Mouse (Mus musculus): ENCODE data around the gene Efnb1. TPM values are rescaled to one million over a fixed set of nuclear protein-coding genes. Genes with fewer than 3 reads are reported as not detected.

Efnb1 gene
- polyA plus RNA-seq, 2 experiments = 36.9 to 57.5 TPM

- H3K36me3 ChIP-seq (ENCODE audit: control insufficient read depth, insufficient read depth, low read length) = peaks cover 41% of the 10 kb centered on the region
- no peak overlapping the region for H3K4me3 ChIP-seq (replicated peaks; ENCODE audit: low read length)
- WGBS = 69% methylated on average over 2 of the region's 2 CpGs
- DNase-seq (ENCODE audit: low spot score) (no peak), ATAC-seq (ENCODE audit: low FRiP score, low read depth) (no peak)
- H3K9ac ChIP-seq (ENCODE audit: low read depth, low read length, severe bottlenecking) = no peak overlapping the region
- no peaks in the 10 kb centered on the region for H3K9me3 ChIP-seq (ENCODE audit: control insufficient read depth, low read length)
- no peak for TF ChIP-seq POLR2A (IDR thresholded peaks at IDR 0.05; ENCODE audit: borderline replicate concordance, extremely low read depth, insufficient read depth, insufficient read length)
- no peak overlapping the region for H3K4me2 ChIP-seq (replicated peaks; ENCODE audit: low read depth, low read length, severe bottlenecking)
- H3K27me3 ChIP-seq (ENCODE audit: control insufficient read depth, insufficient read depth, low read length) = 0 out of 2 replicates have a peak, but pooled peaks cover 4% of the 10 kb centered on the region
- no peak overlapping the region for H3K27ac ChIP-seq (replicated peaks; ENCODE audit: low read depth, low read length)
- H3K4me1 ChIP-seq (ENCODE audit: control insufficient read depth, insufficient read depth, low read length) = no peaks in the 10 kb centered on the region
These were observed 14.0 kb downstream of the Efnb1 start for GRCm38 (mm10) chrX:99149900-99150299.

GRCm38 (mm10) chrX:99150712-99151111, 14.8 kb downstream of the Efnb1 start:
- Histone ChIP-seq H3K27ac (replicated peaks; ENCODE audit: low read depth, low read length) (no peak overlapping the region), H3K9me3 (ENCODE audit: control insufficient read depth, low read length) (no peaks in the 10 kb centered on the region), H3K4me2 (replicated peaks; ENCODE audit: low read depth, low read length, severe bottlenecking) (no peak overlapping the region), H3K27me3 (ENCODE audit: control insufficient read depth, insufficient read depth, low read length) (0 out of 2 replicates have a peak, but pooled peaks cover 4% of the 10 kb centered on the region), H3K4me3 (replicated peaks; ENCODE audit: low read length) (no peak overlapping the region), H3K9ac (ENCODE audit: low read depth, low read length, severe bottlenecking) (no peak overlapping the region), H3K4me1 (ENCODE audit: control insufficient read depth, insufficient read depth, low read length) (no peaks in the 10 kb centered on the region), H3K36me3 (ENCODE audit: control insufficient read depth, insufficient read depth, low read length) (peaks cover 36% of the 10 kb centered on the region)
- no peak for TF ChIP-seq POLR2A (IDR thresholded peaks at IDR 0.05; ENCODE audit: borderline replicate concordance, extremely low read depth, insufficient read depth, insufficient read length)
- DNase-seq (ENCODE audit: low spot score) = no peak
- 0 out of 2 replicates have a peak, but pooled peaks have one; percentile 23 for ATAC-seq (ENCODE audit: low FRiP score, low read depth)
- WGBS = 78% methylated on average over 3 of the region's 3 CpGs

GRCm38 (mm10) chrX:99151434-99151833, 15.5 kb downstream of the Efnb1 start:
- H3K36me3 ChIP-seq (ENCODE audit: control insufficient read depth, insufficient read depth, low read length) = peaks cover 30% of the 10 kb centered on the region

GRCm38 (mm10) chrX:99152141-99152540, 16.2 kb downstream of the Efnb1 start:
- H3K4me3 ChIP-seq (replicated peaks; ENCODE audit: low read length) = no peak overlapping the region
- no peak overlapping the region for H3K4me2 ChIP-seq (replicated peaks; ENCODE audit: low read depth, low read length, severe bottlenecking)
- TF ChIP-seq POLR2A (IDR thresholded peaks at IDR 0.05; ENCODE audit: borderline replicate concordance, extremely low read depth, insufficient read depth, insufficient read length) = no peak
- ATAC-seq (ENCODE audit: low FRiP score, low read depth) (no peak), DNase-seq (ENCODE audit: low spot score) (no peak)
- H3K27ac ChIP-seq (replicated peaks; ENCODE audit: low read depth, low read length) = no peak overlapping the region
- no peak overlapping the region for H3K9ac ChIP-seq (ENCODE audit: low read depth, low read length, severe bottlenecking)
- H3K9me3 ChIP-seq (ENCODE audit: control insufficient read depth, low read length) = no peaks in the 10 kb centered on the region
- H3K27me3 ChIP-seq (ENCODE audit: control insufficient read depth, insufficient read depth, low read length) = 0 out of 2 replicates have a peak, but pooled peaks cover 4% of the 10 kb centered on the region
- 30% methylated on average over 3 of the region's 3 CpGs for WGBS
- H3K4me1 ChIP-seq (ENCODE audit: control insufficient read depth, insufficient read depth, low read length) = no peaks in the 10 kb centered on the region
- peaks cover 23% of the 10 kb centered on the region for H3K36me3 ChIP-seq (ENCODE audit: control insufficient read depth, insufficient read depth, low read length)

More at GRCm38 (mm10) chrX:99151434-99151833, 15.5 kb downstream of the Efnb1 start:
- Histone ChIP-seq H3K9me3 (ENCODE audit: control insufficient read depth, low read length) (no peaks in the 10 kb centered on the region), H3K9ac (ENCODE audit: low read depth, low read length, severe bottlenecking) (no peak overlapping the region), H3K4me2 (replicated peaks; ENCODE audit: low read depth, low read length, severe bottlenecking) (no peak overlapping the region), H3K27ac (replicated peaks; ENCODE audit: low read depth, low read length) (no peak overlapping the region), H3K4me3 (replicated peaks; ENCODE audit: low read length) (no peak overlapping the region), H3K27me3 (ENCODE audit: control insufficient read depth, insufficient read depth, low read length) (0 out of 2 replicates have a peak, but pooled peaks cover 4% of the 10 kb centered on the region), H3K4me1 (ENCODE audit: control insufficient read depth, insufficient read depth, low read length) (no peaks in the 10 kb centered on the region)
- ATAC-seq (ENCODE audit: low FRiP score, low read depth) = no peak
- no peak for DNase-seq (ENCODE audit: low spot score)
- no peak for TF ChIP-seq POLR2A (IDR thresholded peaks at IDR 0.05; ENCODE audit: borderline replicate concordance, extremely low read depth, insufficient read depth, insufficient read length)
- 72% methylated on average over 4 of the region's 4 CpGs for WGBS

GRCm38 (mm10) chrX:99152566-99153265, 16.8 kb downstream of the Efnb1 start:
- DNase-seq (ENCODE audit: low spot score) = no peak
- H3K4me2 ChIP-seq (replicated peaks; ENCODE audit: low read depth, low read length, severe bottlenecking) = no peak overlapping the region
- no peak overlapping the region for H3K9ac ChIP-seq (ENCODE audit: low read depth, low read length, severe bottlenecking)
- 0 out of 2 replicates have a peak, but pooled peaks cover 4% of the 10 kb centered on the region for H3K27me3 ChIP-seq (ENCODE audit: control insufficient read depth, insufficient read depth, low read length)
- no peak overlapping the region for H3K27ac ChIP-seq (replicated peaks; ENCODE audit: low read depth, low read length)
- H3K4me3 ChIP-seq (replicated peaks; ENCODE audit: low read length) = no peak overlapping the region
- peaks cover 17% of the 10 kb centered on the region for H3K36me3 ChIP-seq (ENCODE audit: control insufficient read depth, insufficient read depth, low read length)
- no peaks in the 10 kb centered on the region for H3K9me3 ChIP-seq (ENCODE audit: control insufficient read depth, low read length)
- WGBS = 27% methylated on average over 9 of the region's 9 CpGs
- no peak for TF ChIP-seq POLR2A (IDR thresholded peaks at IDR 0.05; ENCODE audit: borderline replicate concordance, extremely low read depth, insufficient read depth, insufficient read length)
- ATAC-seq (ENCODE audit: low FRiP score, low read depth) = no peak
- H3K4me1 ChIP-seq (ENCODE audit: control insufficient read depth, insufficient read depth, low read length) = no peaks in the 10 kb centered on the region

Measured in limb, embryonic 14.5 days (tissue).